Mouse (Mus musculus) ES-E14 (cell line): ENCODE data around the gene Kank1. TPM values are rescaled to one million over a fixed set of nuclear protein-coding genes. Genes with fewer than 3 reads are reported as not detected.

ENCODE experiments used
- DNase-seq: peaks from one replicate; pipeline ENCODE4 v3.0.0-alpha.2; 2013; ENCODE audit warnings: low read depth, low spot score
- H3K27ac ChIP-seq: 2 replicates; pipeline ENCODE4 v1.5.1; 2012; ENCODE audit warnings: low read depth, mild to moderate bottlenecking, low read length, moderate library complexity, mixed read lengths; ENCODE audit not compliant: poor library complexity, insufficient read depth, severe bottlenecking
- H3K36me3 ChIP-seq: 2 replicates; pipeline ENCODE4 v1.6.1; 2012; ENCODE audit warnings: mild to moderate bottlenecking, low read length, moderate library complexity, mixed read lengths; ENCODE audit not compliant: control insufficient read depth, poor library complexity, insufficient read depth, severe bottlenecking
- H3K4me1 ChIP-seq, 2 experiments: fragments of 150-350 bp in 1 of 2; sonication (generic) in 1 of 2; 2 replicates each; pipeline ENCODE4 v1.6.1; 2012; ENCODE audit warnings: low read length in 2 of 2, mild to moderate bottlenecking in 1 of 2, mixed read lengths in 1 of 2; ENCODE audit not compliant: control insufficient read depth in 2 of 2, insufficient read depth in 2 of 2, poor library complexity in 1 of 2
- H3K4me3 ChIP-seq, 2 experiments: fragments of 150-350 bp in 1 of 2; sonication (generic) in 1 of 2; 2 replicates each; pipeline ENCODE4 v1.5.1; 2012; ENCODE audit warnings: low read length in 2 of 2, low read depth in 1 of 2, mild to moderate bottlenecking in 1 of 2, mixed read lengths in 1 of 2; ENCODE audit not compliant: insufficient read depth in 1 of 2, poor library complexity in 1 of 2, severe bottlenecking in 1 of 2
- H3K9ac ChIP-seq: 2 replicates; pipeline ENCODE4 v1.6.1; 2012; ENCODE audit warnings: low read depth, mild to moderate bottlenecking, low read length, mixed read lengths; ENCODE audit not compliant: poor library complexity, insufficient read depth, severe bottlenecking
- H3K9me3 ChIP-seq: fragments of 150-350 bp; sonication (generic); 2 replicates; pipeline ENCODE4 v1.6.1; 2012; ENCODE audit warnings: low read depth, mild to moderate bottlenecking, low read length; ENCODE audit not compliant: control insufficient read depth, insufficient read depth
- CHD2 ChIP-seq: IDR thresholded peaks from 2 replicates; pipeline ENCODE4 v1.6.1; 2014; ENCODE audit warnings: mild to moderate bottlenecking, low read depth, low read length, inconsistent platforms
- HCFC1 ChIP-seq: IDR thresholded peaks from 2 replicates; pipeline ENCODE4 v1.6.1; 2012; ENCODE audit warnings: low read length, inconsistent platforms, borderline replicate concordance; ENCODE audit not compliant: insufficient read depth
- MAFK ChIP-seq: IDR thresholded peaks from 2 replicates; pipeline ENCODE4 v1.6.1; 2014; ENCODE audit warnings: mild to moderate bottlenecking, low read depth, low read length, inconsistent platforms; ENCODE audit not compliant: insufficient read depth
- ZC3H11A ChIP-seq: IDR thresholded peaks from 2 replicates; pipeline ENCODE4 v1.6.1; 2012; ENCODE audit warnings: low read depth, mild to moderate bottlenecking, inconsistent platforms, low read length, borderline replicate concordance
- ZNF384 ChIP-seq: IDR thresholded peaks from 2 replicates; pipeline ENCODE4 v1.6.1; 2012; ENCODE audit warnings: low read depth, low read length, inconsistent platforms
- in situ Hi-C, 2 experiments: fragments of 600-800 bp; cut with MboI; formaldehyde crosslinking; loops; one replicate each; pipeline ENCODE4 v1.15.1; 2025; ENCODE audit warnings: low sequenced_read_pairs in 2 of 2, inconsistent platforms in 1 of 2; ENCODE audit not compliant: unreplicated experiment in 2 of 2
- total RNA-seq: library from RNA; depleted of rRNA; stranded (reverse); fragments of 300-350 nt; gene quantifications from 2 replicates; pipeline ENCODE4 v1.2.3, GENCODE M21; 2012

Kank1 gene
- total RNA-seq, 1 experiment = 9.8 TPM

DNA sequence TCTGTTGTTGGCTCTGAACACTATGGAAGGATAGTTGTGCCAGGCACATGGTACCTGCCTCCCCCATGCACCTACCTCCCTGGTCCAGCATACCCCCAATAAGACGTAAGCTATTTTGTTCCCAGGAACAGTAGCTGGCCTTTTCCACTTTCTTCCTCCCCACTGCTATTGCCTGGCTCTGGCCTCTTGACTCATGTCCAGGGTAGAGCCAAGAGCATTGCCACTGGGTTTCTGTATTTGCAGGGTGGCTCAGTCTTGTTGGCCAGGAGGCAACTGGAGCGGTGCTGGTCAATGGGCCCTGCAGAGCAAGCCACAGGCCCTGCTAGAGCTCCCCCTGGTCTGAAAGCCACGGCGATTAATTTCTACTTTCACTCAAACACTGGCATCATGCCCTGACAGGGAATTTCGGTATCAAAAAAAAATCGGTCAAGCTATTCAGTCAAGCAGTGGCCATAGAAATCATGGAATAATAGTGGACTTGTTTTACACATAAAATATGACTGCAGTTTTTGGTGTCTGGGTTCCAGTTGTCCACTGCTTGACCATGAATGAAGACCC lies 160.0 kb downstream of the Kank1 start:
- Histone ChIP-seq H3K36me3 (no peaks in the 10 kb centered on the region), H3K27ac (no peak overlapping the region), H3K9me3 (no peaks in the 10 kb centered on the region), H3K9ac (no peak overlapping the region), H3K4me1 (no peaks in the 10 kb centered on the region; a peak in 1 of 4 replicates), H3K4me3 (no peak overlapping the region)
- no peak for DNase-seq
- in situ Hi-C loops = no loop called here
- TF ChIP-seq CHD2 (no peak), ZNF384 (no peak), MAFK (no peak), HCFC1 (no peak), ZC3H11A (no peak)

DNA sequence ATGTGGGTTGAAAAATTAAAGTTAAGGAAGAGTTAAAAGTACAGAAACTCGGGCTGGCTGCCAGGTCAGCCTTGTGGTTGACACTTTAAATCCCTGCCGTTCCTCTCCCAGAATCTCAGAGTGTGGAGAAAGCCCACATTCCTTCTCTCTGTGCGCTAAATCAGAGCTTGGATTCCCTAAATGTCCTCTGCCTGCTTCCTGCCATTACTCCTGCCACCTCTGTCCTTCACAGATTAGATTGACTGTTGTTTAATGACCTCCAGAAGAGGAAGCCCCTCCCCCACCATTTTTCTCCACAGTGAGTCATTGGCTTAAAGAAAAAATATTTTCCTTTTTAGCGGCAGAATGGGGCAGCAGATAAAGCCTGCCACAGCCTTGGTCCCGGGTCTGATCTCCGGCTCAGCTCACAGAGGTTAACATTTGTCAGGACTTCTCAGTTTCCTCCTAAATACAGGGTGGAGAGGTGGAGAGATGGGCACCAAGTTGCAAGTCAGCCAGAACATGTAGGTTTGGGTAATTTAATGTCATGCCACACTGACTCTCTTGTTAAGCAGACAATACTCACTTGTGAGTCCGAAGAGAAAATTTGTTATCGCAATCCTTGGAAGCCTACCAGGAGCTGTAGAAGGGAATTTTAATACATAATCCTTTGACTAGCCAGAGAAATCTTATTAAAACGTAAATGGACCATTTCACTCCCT lies 162.9 kb downstream of the Kank1 start:
- H3K27ac ChIP-seq = no peak overlapping the region
- no peaks in the 10 kb centered on the region; a peak in 1 of 4 replicates for H3K4me1 ChIP-seq
- in situ Hi-C loops = no loop called here
- DNase-seq = no peak
- H3K9me3 ChIP-seq = no peaks in the 10 kb centered on the region
- no peaks in the 10 kb centered on the region for H3K36me3 ChIP-seq
- no peak overlapping the region for H3K4me3 ChIP-seq
- TF ChIP-seq HCFC1 (no peak), MAFK (no peak), CHD2 (no peak), ZC3H11A (no peak), ZNF384 (no peak)
- no peak overlapping the region for H3K9ac ChIP-seq

DNA sequence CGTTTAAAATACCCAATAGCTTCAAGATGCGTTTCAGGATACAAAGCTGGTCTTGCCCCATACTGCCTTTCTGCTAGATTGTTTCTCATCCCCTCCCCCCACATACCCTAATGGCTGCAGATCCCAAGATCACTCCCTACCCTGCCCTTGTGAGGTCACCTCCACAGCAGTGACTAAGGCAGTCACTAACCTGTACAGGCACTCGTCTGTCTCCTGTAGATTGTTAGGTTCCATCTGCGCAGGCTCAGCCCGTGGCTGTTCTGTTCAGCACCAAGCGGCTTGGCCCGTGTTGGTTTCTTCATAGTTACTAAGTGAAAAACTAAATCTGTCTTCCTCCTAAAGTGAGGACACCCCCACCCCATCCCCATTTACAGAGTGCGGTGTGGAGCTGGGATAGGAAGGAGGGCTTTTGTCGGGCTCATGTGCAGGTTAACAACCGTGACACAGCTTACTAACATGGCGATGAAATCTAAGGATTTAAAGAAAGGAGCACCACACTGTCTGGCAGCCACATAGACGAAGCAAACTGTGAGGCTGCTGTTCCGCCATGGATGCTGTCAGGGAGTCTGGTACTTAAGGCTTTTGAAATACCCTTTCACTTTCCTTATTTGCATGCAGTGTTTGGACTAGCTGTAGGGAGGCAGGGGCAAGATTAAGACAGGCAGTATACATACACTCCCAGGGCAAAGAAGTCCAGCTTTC lies 163.6 kb downstream of the Kank1 start:
- Histone ChIP-seq H3K4me3 (no peak overlapping the region), H3K36me3 (no peaks in the 10 kb centered on the region), H3K4me1 (no peaks in the 10 kb centered on the region; a peak in 1 of 4 replicates), H3K9ac (no peak overlapping the region), H3K27ac (no peak overlapping the region), H3K9me3 (no peaks in the 10 kb centered on the region)
- no peak for TF ChIP-seq ZNF384
- TF ChIP-seq MAFK = no peak
- TF ChIP-seq HCFC1 = no peak
- no peak for TF ChIP-seq ZC3H11A
- no peak for TF ChIP-seq CHD2
- no peak for DNase-seq
- in situ Hi-C loops = no loop called here

GRCm38 (mm10) chr19:25401521-25401920 lies 164.7 kb downstream of the Kank1 start:
- in situ Hi-C loops = no loop called here
- H3K27ac ChIP-seq = no peak overlapping the region

More at GRCm38 (mm10) chr19:25401521-25401920, 164.7 kb downstream of the Kank1 start:
- Histone ChIP-seq H3K4me3 (no peak overlapping the region), H3K9ac (no peak overlapping the region), H3K4me1 (no peaks in the 10 kb centered on the region; a peak in 1 of 4 replicates), H3K36me3 (no peaks in the 10 kb centered on the region), H3K9me3 (no peaks in the 10 kb centered on the region)
- TF ChIP-seq ZNF384 = no peak
- no peak for TF ChIP-seq CHD2
- TF ChIP-seq HCFC1 = no peak
- no peak for TF ChIP-seq MAFK
- TF ChIP-seq ZC3H11A = no peak
- no peak for DNase-seq
